Mouse (Mus musculus) myocyte (in vitro differentiated cells): Measurements from ENCODE around the gene Hrh1. TPM values are rescaled to one million over a fixed set of nuclear protein-coding genes. Genes with fewer than 3 reads are reported as not detected.

ENCODE experiments used
- H3K27me3 ChIP-seq: one replicate; pipeline ENCODE4 v1.6.1; 2011; ENCODE audit not compliant: control insufficient read depth, insufficient read depth, insufficient read length
- H3K36me3 ChIP-seq: one replicate; pipeline ENCODE4 v1.6.1; 2011; ENCODE audit not compliant: control insufficient read depth, insufficient read depth
- H3K4me2 ChIP-seq: one replicate; pipeline ENCODE4 v1.6.1; 2011; ENCODE audit warnings: low read depth, control low read depth
- H3K4me3 ChIP-seq: one replicate; pipeline ENCODE4 v1.5.1; 2011; ENCODE audit warnings: mild to moderate bottlenecking, control low read depth, moderate library complexity
- H3K79me2 ChIP-seq: one replicate; pipeline ENCODE4 v1.6.1; 2011; ENCODE audit not compliant: control insufficient read depth, insufficient read depth
- H3ac ChIP-seq: one replicate; pipeline ENCODE4 v1.6.1; 2011; ENCODE audit not compliant: control insufficient read depth, insufficient read length
- CEBPB ChIP-seq: IDR thresholded peaks from 2 replicates; pipeline ENCODE4 v1.6.1; 2011; ENCODE audit warnings: mild to moderate bottlenecking, moderate library complexity; ENCODE audit not compliant: poor library complexity, insufficient read depth, severe bottlenecking
- E2F4 ChIP-seq: IDR thresholded peaks from one replicate; pipeline ENCODE4 v1.6.1; 2011; ENCODE audit warnings: mild to moderate bottlenecking, control low read depth, moderate library complexity; ENCODE audit not compliant: insufficient read depth
- MAX ChIP-seq: IDR thresholded peaks from one replicate; pipeline ENCODE4 v1.6.1; 2011; ENCODE audit warnings: low read depth, mild to moderate bottlenecking, control low read depth
- MYOD1 ChIP-seq, 3 experiments: IDR thresholded peaks; one replicate each; pipeline ENCODE4 v1.6.1; 2011; ENCODE audit warnings: control low read depth in 2 of 3, low read depth in 2 of 3, mild to moderate bottlenecking in 2 of 3, moderate library complexity in 1 of 3; ENCODE audit not compliant: insufficient read length in 2 of 3, control insufficient read depth in 1 of 3
- MYOG ChIP-seq, 3 experiments: IDR thresholded peaks; one replicate each; pipeline ENCODE4 v1.6.1; 2011; ENCODE audit warnings: control low read depth in 2 of 3, low read depth in 2 of 3, mild to moderate bottlenecking in 2 of 3; ENCODE audit not compliant: insufficient read length in 2 of 3, control insufficient read depth in 1 of 3, insufficient read depth in 1 of 3
- POLR2A ChIP-seq: IDR thresholded peaks from one replicate; pipeline ENCODE4 v1.6.1; 2011; ENCODE audit warnings: low read depth, mild to moderate bottlenecking, control low read depth, moderate library complexity; ENCODE audit not compliant: insufficient read length
- POLR2AphosphoS2 ChIP-seq: IDR thresholded peaks from one replicate; pipeline ENCODE4 v1.6.1; 2011; ENCODE audit warnings: low read depth, control low read depth; ENCODE audit not compliant: insufficient read length
- REST ChIP-seq: IDR thresholded peaks from one replicate; pipeline ENCODE4 v1.6.1; 2011; ENCODE audit warnings: mild to moderate bottlenecking, control low read depth, moderate library complexity; ENCODE audit not compliant: insufficient read depth, insufficient read length
- SRF ChIP-seq: IDR thresholded peaks from one replicate; pipeline ENCODE4 v1.6.1; 2011; ENCODE audit warnings: low read depth; ENCODE audit not compliant: control insufficient read depth, insufficient read length
- TCF12 ChIP-seq: IDR thresholded peaks from one replicate; pipeline ENCODE4 v1.6.1; 2011; ENCODE audit warnings: mild to moderate bottlenecking, control low read depth; ENCODE audit not compliant: poor library complexity, insufficient read depth, severe bottlenecking
- TCF3 ChIP-seq: IDR thresholded peaks from one replicate; pipeline ENCODE4 v1.6.1; 2011; ENCODE audit warnings: low read depth, control low read depth; ENCODE audit not compliant: insufficient read length
- USF1 ChIP-seq: IDR thresholded peaks from one replicate; pipeline ENCODE4 v1.6.1; 2011; ENCODE audit warnings: low read depth, mild to moderate bottlenecking, control low read depth, moderate library complexity
- polyA plus RNA-seq: library from polyadenylated mRNA; unstranded; fragments of >200 nt; fragmentation: generic; extraction: Trizol; gene quantifications from one replicate; pipeline ENCODE4 v1.2.1, GENCODE M21; 2012; ENCODE audit warnings: missing spikeins

Gene Hrh1
- polyA plus RNA-seq, 1 experiment, result 0.50 TPM

DNA sequence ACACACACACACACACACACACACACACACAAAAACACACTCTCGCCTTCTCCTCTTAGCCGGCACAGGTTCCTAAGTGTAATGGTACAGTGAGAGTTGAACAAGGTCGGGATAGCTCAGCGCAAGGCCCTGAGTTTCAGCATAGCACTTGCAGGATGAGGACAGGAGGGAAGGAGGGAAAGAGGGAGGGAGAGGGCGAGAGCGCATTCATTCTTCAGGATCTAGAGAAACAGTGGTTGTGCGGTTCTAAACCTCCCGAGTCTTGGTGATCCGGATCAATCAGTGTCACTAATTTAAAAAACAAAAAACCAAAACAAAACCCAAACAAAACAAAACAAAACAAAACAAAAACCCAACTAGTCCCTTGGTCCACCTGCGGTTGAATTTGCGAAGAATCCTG lies 456 bp upstream of the Hrh1 start:
- H3ac ChIP-seq, result no peak overlapping the region
- H3K27me3 ChIP-seq, result no peaks in the 10 kb centered on the region
- no peak overlapping the region for H3K4me3 ChIP-seq
- H3K4me2 ChIP-seq, result peak overlapping the region; percentile 45
- no peaks in the 10 kb centered on the region for H3K36me3 ChIP-seq
- H3K79me2 ChIP-seq, result no peaks in the 10 kb centered on the region
- no peak for TF ChIP-seq TCF3
- TF ChIP-seq MAX, result no peak
- TF ChIP-seq CEBPB, result no peak
- no peak for TF ChIP-seq E2F4
- no peak for TF ChIP-seq POLR2A
- TF ChIP-seq MYOD1 (IDR thresholded peaks at IDR 0.05; ENCODE audit: control insufficient read depth in 1 of 3, insufficient read length in 2 of 3, low read depth in 2 of 3), result no peak
- TF ChIP-seq TCF12, result no peak
- no peak for TF ChIP-seq POLR2AphosphoS2
- no peak for TF ChIP-seq MYOG (IDR thresholded peaks at IDR 0.05; ENCODE audit: control insufficient read depth in 1 of 3, insufficient read depth in 1 of 3, insufficient read length in 2 of 3, low read depth in 2 of 3)
- no peak for TF ChIP-seq REST
- no peak for TF ChIP-seq SRF
- TF ChIP-seq USF1, result no peak

DNA sequence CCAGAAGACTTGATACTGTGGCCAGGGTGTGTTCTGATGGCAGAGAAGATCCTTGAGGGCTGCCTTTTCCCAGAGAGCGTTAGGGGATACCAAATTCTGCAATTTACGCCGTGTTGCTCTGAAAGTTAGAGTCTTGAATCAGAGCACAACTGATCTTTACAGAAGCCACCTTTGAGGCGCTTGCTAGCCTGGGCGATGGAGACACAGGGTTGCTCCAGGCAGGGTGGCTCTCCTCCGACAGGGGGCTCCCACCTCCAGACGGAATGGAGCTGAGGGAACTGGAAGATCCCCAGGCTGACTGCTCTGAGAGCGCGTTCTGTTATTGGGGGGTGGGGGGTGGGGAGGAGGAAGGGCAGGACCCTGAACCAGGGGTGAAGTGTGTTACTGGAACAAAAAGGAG lies 890 bp downstream of the Hrh1 start:
- no peak for TF ChIP-seq MYOG (IDR thresholded peaks at IDR 0.05; ENCODE audit: control insufficient read depth in 1 of 3, insufficient read depth in 1 of 3, insufficient read length in 2 of 3, low read depth in 2 of 3)
- no peak for TF ChIP-seq MYOD1 (IDR thresholded peaks at IDR 0.05; ENCODE audit: control insufficient read depth in 1 of 3, insufficient read length in 2 of 3, low read depth in 2 of 3)
- no peak for TF ChIP-seq TCF3
- no peak for TF ChIP-seq POLR2AphosphoS2
- no peak for TF ChIP-seq REST
- TF ChIP-seq POLR2A, result no peak
- TF ChIP-seq CEBPB, result no peak
- no peak for TF ChIP-seq USF1
- TF ChIP-seq MAX, result no peak
- TF ChIP-seq SRF, result no peak
- no peak for TF ChIP-seq E2F4
- TF ChIP-seq TCF12, result no peak
- H3K4me3 ChIP-seq, result no peak overlapping the region
- H3K36me3 ChIP-seq, result no peaks in the 10 kb centered on the region
- H3K79me2 ChIP-seq, result no peaks in the 10 kb centered on the region
- no peak overlapping the region for H3K4me2 ChIP-seq
- no peaks in the 10 kb centered on the region for H3K27me3 ChIP-seq
- H3ac ChIP-seq, result no peak overlapping the region

DNA sequence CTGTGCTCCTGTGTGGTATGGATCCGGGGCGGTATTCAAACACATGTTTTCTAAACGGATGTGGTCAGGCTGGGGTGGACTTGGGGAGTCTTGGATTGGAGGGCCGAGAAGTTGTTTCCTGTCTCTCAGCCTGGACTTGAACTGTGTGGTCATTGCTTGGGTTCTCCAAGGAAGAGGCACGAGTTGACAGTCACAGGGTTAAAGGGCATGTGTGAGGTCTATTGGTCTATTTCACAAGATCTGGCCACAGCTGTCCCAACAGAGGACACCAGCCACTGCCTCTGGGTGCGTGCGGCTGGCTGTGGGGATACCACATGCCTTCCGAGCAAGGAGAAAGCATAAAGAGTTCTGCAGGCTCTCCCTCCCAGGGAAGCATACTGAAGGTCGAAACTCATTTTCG lies 2.7 kb downstream of the Hrh1 start:
- no peak overlapping the region for H3K4me2 ChIP-seq
- TF ChIP-seq SRF, result no peak
- no peak for TF ChIP-seq POLR2A
- no peak for TF ChIP-seq TCF3
- no peak for TF ChIP-seq REST
- no peak for TF ChIP-seq TCF12
- no peak for TF ChIP-seq MYOD1 (IDR thresholded peaks at IDR 0.05; ENCODE audit: control insufficient read depth in 1 of 3, insufficient read length in 2 of 3, low read depth in 2 of 3)
- TF ChIP-seq MYOG (IDR thresholded peaks at IDR 0.05; ENCODE audit: control insufficient read depth in 1 of 3, insufficient read depth in 1 of 3, insufficient read length in 2 of 3, low read depth in 2 of 3), result no peak
- H3ac ChIP-seq, result no peak overlapping the region
- no peaks in the 10 kb centered on the region for H3K36me3 ChIP-seq
- H3K27me3 ChIP-seq, result no peaks in the 10 kb centered on the region
- H3K79me2 ChIP-seq, result no peaks in the 10 kb centered on the region
- H3K4me3 ChIP-seq, result no peak overlapping the region

DNA sequence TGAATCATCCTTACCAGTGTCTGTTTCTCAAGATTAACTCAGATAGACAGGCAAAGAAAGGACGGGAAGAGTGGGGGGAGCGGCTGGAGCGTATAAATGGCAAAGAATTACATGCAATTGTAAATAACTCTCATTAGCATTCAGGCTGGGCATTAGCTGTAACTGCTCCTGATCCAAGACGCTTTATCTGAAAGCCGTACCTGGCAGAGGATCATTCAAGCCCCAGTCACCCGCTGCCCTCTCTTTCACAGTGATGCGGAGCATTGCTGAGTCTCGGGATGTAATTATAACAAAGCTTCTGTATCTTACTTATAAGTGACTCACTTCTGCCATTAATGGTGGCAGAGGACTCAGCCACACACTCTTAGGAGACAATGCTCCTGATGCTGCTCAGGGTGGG lies 3.1 kb downstream of the Hrh1 start:
- Histone ChIP-seq H3ac (no peak overlapping the region), H3K27me3 (no peaks in the 10 kb centered on the region), H3K79me2 (no peaks in the 10 kb centered on the region), H3K4me3 (no peak overlapping the region), H3K36me3 (no peaks in the 10 kb centered on the region), H3K4me2 (no peak overlapping the region)
- TF ChIP-seq CEBPB (no peak), POLR2A (no peak), TCF12 (no peak), POLR2AphosphoS2 (no peak)

DNA sequence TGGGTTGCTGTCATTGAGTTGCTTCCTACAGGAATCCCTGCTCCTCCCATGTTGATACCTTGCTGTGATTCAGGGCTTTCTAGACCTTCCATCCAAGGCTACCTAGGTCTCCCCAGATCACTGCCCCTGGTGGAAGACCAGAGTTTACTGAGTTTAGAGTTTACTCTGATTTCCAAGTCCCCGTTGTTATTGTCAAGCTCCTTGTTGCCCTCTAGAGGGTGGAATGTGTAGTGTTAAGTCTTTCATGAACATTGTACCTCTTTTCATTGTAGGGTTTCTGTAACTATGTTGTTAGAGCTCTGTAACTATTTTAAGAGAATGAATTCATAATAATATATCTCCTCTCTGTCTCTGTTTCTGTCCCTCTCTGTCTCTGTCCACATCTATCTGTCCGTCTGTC lies 4.4 kb downstream of the Hrh1 start:
- Histone ChIP-seq H3ac (no peak overlapping the region), H3K4me3 (no peak overlapping the region), H3K79me2 (no peaks in the 10 kb centered on the region), H3K4me2 (no peak overlapping the region), H3K27me3 (no peaks in the 10 kb centered on the region), H3K36me3 (no peaks in the 10 kb centered on the region)
- TF ChIP-seq MAX (no peak), POLR2AphosphoS2 (no peak), TCF12 (no peak), USF1 (no peak), TCF3 (no peak), E2F4 (no peak), CEBPB (no peak), MYOG (IDR thresholded peaks at IDR 0.05; ENCODE audit: control insufficient read depth in 1 of 3, insufficient read depth in 1 of 3, insufficient read length in 2 of 3, low read depth in 2 of 3) (no peak), MYOD1 (IDR thresholded peaks at IDR 0.05; ENCODE audit: control insufficient read depth in 1 of 3, insufficient read length in 2 of 3, low read depth in 2 of 3) (no peak), SRF (no peak), POLR2A (no peak), REST (no peak)
